Comparison of ENCODE assay signal across 8 mouse cellular contexts in the genomic region with DNA sequence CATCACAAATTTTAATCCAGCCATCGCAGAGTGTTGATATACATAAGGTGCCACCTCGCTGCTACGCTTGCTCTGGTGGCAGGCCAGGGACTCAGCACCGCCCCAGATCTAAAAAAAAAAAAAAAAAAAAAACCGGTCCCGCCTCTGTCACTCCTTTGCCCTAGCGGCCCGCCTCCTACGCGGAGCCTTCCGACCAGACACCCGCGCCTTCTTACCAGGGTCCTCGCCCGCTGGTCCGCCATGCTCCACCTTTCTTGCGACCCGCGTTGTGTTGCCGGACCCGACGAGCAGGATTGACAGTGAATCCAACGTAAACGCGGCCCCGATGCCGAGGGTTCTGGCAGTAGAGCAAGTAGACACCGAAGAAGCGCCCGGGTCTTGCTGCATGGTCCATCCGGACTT. TPM values are rescaled to one million over a fixed set of nuclear protein-coding genes. Genes with fewer than 3 reads are reported as not detected.
DNase-seq lines count a peak whose midpoint lies in the region; ATAC-seq lines count a peak whose summit lies in the region.

A gene (plus strand): TSS at position 192 of the 402 bp plus-strand sequence.

- peak within 1 kb of the TSS; percentile 72 for H3K4me3 ChIP-seq in embryonic facial prominence, embryonic 15.5 days (replicated peaks)
- H3K4me3 ChIP-seq in heart, embryonic 13.5 days = peak within 1 kb of the TSS; percentile 72
- H3K4me3 ChIP-seq in liver, embryonic 16.5 days (ENCODE audit: low read depth, low read length) = peak within 1 kb of the TSS; percentile 68
- peak within 1 kb of the TSS; percentile 81 for H3K4me3 ChIP-seq in neural tube, embryonic 13.5 days

- H3K9me3 ChIP-seq in embryonic facial prominence, embryonic 15.5 days (replicated peaks) = no peaks in the 10 kb centered on the region
- H3K9me3 ChIP-seq in heart, embryonic 13.5 days = no peaks in the 10 kb centered on the region
- no peaks in the 10 kb centered on the region for H3K9me3 ChIP-seq in liver, embryonic 16.5 days (replicated peaks; ENCODE audit: control insufficient read depth, low read length)
- no peaks in the 10 kb centered on the region for H3K9me3 ChIP-seq in neural tube, embryonic 13.5 days

- peak within 1 kb of the TSS; percentile 86 for H3K4me2 ChIP-seq in embryonic facial prominence, embryonic 15.5 days (replicated peaks)
- peak within 1 kb of the TSS; percentile 79 for H3K4me2 ChIP-seq in heart, embryonic 13.5 days
- peak within 1 kb of the TSS; percentile 94 for H3K4me2 ChIP-seq in liver, embryonic 16.5 days (ENCODE audit: low read depth, low read length)
- peak within 1 kb of the TSS; percentile 94 for H3K4me2 ChIP-seq in neural tube, embryonic 13.5 days

- DNase-seq in CD4-positive helper T cell, adult 2 months (ENCODE audit: low read depth, low spot score) = peak; percentile 92
- DNase-seq in NIH3T3 (ENCODE audit: low read depth) = peak; percentile 56
- peak; percentile 75 to 91 for DNase-seq in kidney, postnatal 25 days
- DNase-seq in urinary bladder, postnatal 14 days (ENCODE audit: low spot score) = peak; percentile 68

- ATAC-seq in embryonic facial prominence, embryonic 15.5 days (ENCODE audit: insufficient number of reproducible peaks, low FRiP score, low TSS enrichment, low read depth) = peak; percentile 58
- ATAC-seq in heart, embryonic 13.5 days (ENCODE audit: extremely low read depth, insufficient number of reproducible peaks, low FRiP score, low TSS enrichment) = peak; percentile 59
- peak; percentile 78 for ATAC-seq in liver, embryonic 16.5 days (ENCODE audit: low read depth)
- peak; percentile 66 for ATAC-seq in neural tube, embryonic 13.5 days (ENCODE audit: low read depth)

- peaks cover 22% of the 10 kb centered on the region for H3K36me3 ChIP-seq in embryonic facial prominence, embryonic 15.5 days
- H3K36me3 ChIP-seq in heart, embryonic 13.5 days = peaks cover 29% of the 10 kb centered on the region
- peaks cover 4% of the 10 kb centered on the region; the same call in 1 of the 2 replicates for H3K36me3 ChIP-seq in liver, embryonic 16.5 days (ENCODE audit: control insufficient read depth, insufficient read depth)
- peaks cover 34% of the 10 kb centered on the region for H3K36me3 ChIP-seq in neural tube, embryonic 13.5 days

- H3K4me1 ChIP-seq in embryonic facial prominence, embryonic 15.5 days = peaks cover 23% of the 10 kb centered on the region
- H3K4me1 ChIP-seq in heart, embryonic 13.5 days = peaks cover 27% of the 10 kb centered on the region
- H3K4me1 ChIP-seq in liver, embryonic 16.5 days (ENCODE audit: control insufficient read depth, low read depth, low read length) = peaks cover 18% of the 10 kb centered on the region
- H3K4me1 ChIP-seq in neural tube, embryonic 13.5 days (replicated peaks) = peaks cover 36% of the 10 kb centered on the region

- H3K9ac ChIP-seq in embryonic facial prominence, embryonic 15.5 days = peak within 1 kb of the TSS; percentile 84
- H3K9ac ChIP-seq in heart, embryonic 13.5 days = peak within 1 kb of the TSS; percentile 92
- peak within 1 kb of the TSS; percentile 88 for H3K9ac ChIP-seq in liver, embryonic 16.5 days (ENCODE audit: low read depth, low read length)
- peak within 1 kb of the TSS; percentile 87 for H3K9ac ChIP-seq in neural tube, embryonic 13.5 days

- peak within 1 kb of the TSS; percentile 97 for H3K27ac ChIP-seq in embryonic facial prominence, embryonic 15.5 days (replicated peaks)
- peak within 1 kb of the TSS; percentile 96 for H3K27ac ChIP-seq in heart, embryonic 13.5 days (replicated peaks)
- H3K27ac ChIP-seq in liver, embryonic 16.5 days (ENCODE audit: low read length) = peak within 1 kb of the TSS; percentile 91
- peak within 1 kb of the TSS; percentile 95 for H3K27ac ChIP-seq in neural tube, embryonic 13.5 days (replicated peaks)

- H3K27me3 ChIP-seq in embryonic facial prominence, embryonic 15.5 days = no peaks in the 10 kb centered on the region
- H3K27me3 ChIP-seq in heart, embryonic 13.5 days (replicated peaks) = no peaks in the 10 kb centered on the region
- no peaks in the 10 kb centered on the region for H3K27me3 ChIP-seq in liver, embryonic 16.5 days (ENCODE audit: control insufficient read depth, insufficient read depth, low read depth, low read length)
- no peaks in the 10 kb centered on the region for H3K27me3 ChIP-seq in neural tube, embryonic 13.5 days

- under 1% methylated on average over 31 of the region's 31 CpGs for WGBS in embryonic facial prominence, embryonic 15.5 days
- 0% methylated on average over 31 of the region's 31 CpGs for WGBS in heart, embryonic 13.5 days
- under 1% methylated on average over 31 of the region's 31 CpGs for WGBS in liver, embryonic 16.5 days (ENCODE audit: insufficient replicate concordance)
- WGBS in neural tube, embryonic 13.5 days = under 1% methylated on average over 30 of the region's 31 CpGs

RNA-seq across cellular contexts. Expression of the gene that starts here (rescaled TPM):
- 121 TPM in 2 replicates for polyA plus RNA-seq in embryonic facial prominence, embryonic 15.5 days (2015; fragmentation: Nextera tagmentation; extraction: Ambion mirVana)
- polyA plus RNA-seq in heart, embryonic 13.5 days (2015; fragmentation: Nextera tagmentation; extraction: Ambion mirVana) = 109 and 124 TPM in 2 replicates
- 72.6 and 78.4 TPM in 2 replicates for polyA plus RNA-seq in liver, embryonic 16.5 days (2015; fragmentation: Nextera tagmentation; extraction: Ambion mirVana)
- polyA plus RNA-seq in neural tube, embryonic 13.5 days (2015; fragmentation: Nextera tagmentation; extraction: Ambion mirVana) = 109 and 143 TPM in 2 replicates

Comparison
In these comparisons a context has a peak if more than half of its experiments do, and no peak if none do; other contexts are left out.
1. Peak in every context shown above with its lines: DNase-seq, ATAC-seq, H3K4me3 ChIP-seq and H3K27ac ChIP-seq.